Mouse (Mus musculus) testis, adult 2 months (tissue): ENCODE results near the gene Ccl11.

Experiments
- CTCF ChIP-seq: fragments of 200-500 bp; IDR thresholded peaks from 2 replicates; pipeline ENCODE4 v1.5.1; 2012; ENCODE audit warnings: low read depth, mild to moderate bottlenecking, inconsistent platforms, low read length, moderate library complexity; ENCODE audit not compliant: control insufficient read depth, insufficient read depth, insufficient replicate concordance
- POLR2A ChIP-seq: fragments of 200-500 bp; IDR thresholded peaks from 2 replicates; pipeline ENCODE4 v1.6.1; 2012; ENCODE audit warnings: low read depth, mild to moderate bottlenecking, inconsistent platforms, low read length, moderate library complexity; ENCODE audit not compliant: control insufficient read depth

GRCm38 (mm10) chr11:82045471-82045870 lies 12.2 kb upstream of the Ccl11 start, which contains the start of gene Ccl7:
- TF ChIP-seq POLR2A, result no peak
- TF ChIP-seq CTCF, result no peak
